Mouse (Mus musculus): ENCODE measurements around the gene Gpr160. TPM values are rescaled to one million over a fixed set of nuclear protein-coding genes. Genes with fewer than 3 reads are reported as not detected.

The Gpr160 gene
- polyA plus RNA-seq, 1 experiment from 2014 or later = 21.5 TPM

DNA sequence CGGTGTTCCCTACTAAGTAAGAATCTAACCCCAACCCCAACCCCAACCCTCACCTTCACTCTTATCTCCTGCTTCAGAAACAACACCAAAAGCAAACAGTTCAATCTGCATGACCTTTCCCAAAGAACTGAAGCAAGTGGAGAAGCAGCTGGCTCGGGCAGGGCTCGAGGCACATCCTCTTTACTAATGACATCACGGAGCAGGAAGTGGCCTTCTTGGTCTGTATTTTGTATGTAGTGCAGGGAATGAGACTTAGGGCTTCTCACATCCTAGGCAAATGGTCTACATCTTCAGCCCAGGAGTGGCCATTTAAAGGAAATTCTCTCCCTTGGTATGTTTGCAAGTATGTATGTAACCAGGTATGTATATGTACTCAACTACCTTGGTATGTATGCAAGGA, 61.4 kb downstream of the Gpr160 start:
- Histone ChIP-seq H3K9me3 (ENCODE audit: control insufficient read depth, low read length) (no peaks in the 10 kb centered on the region), H3K4me2 (replicated peaks; ENCODE audit: low read depth) (no peak overlapping the region), H3K9ac (ENCODE audit: low read length) (no peak overlapping the region), H3K27me3 (ENCODE audit: control insufficient read depth, insufficient read depth, low read length) (no peaks in the 10 kb centered on the region), H3K4me1 (replicated peaks; ENCODE audit: control insufficient read depth, insufficient read depth) (no peaks in the 10 kb centered on the region), H3K36me3 (ENCODE audit: control insufficient read depth, insufficient read depth, low read length) (peaks cover 10% of the 10 kb centered on the region), H3K4me3 (ENCODE audit: low read depth, low read length) (no peak overlapping the region), H3K27ac (replicated peaks) (no peak overlapping the region)
- no peak for TF ChIP-seq EP300 (optimal IDR thresholded peaks at IDR 0.05)
- TF ChIP-seq CTCF (IDR thresholded peaks at IDR 0.05; ENCODE audit: low read depth) = no peak
- DNase-seq (ENCODE audit: low spot score) (no peak), ATAC-seq (ENCODE audit: low FRiP score, low TSS enrichment) (no peak)
- 60% methylated on average over 4 of the region's 4 CpGs for WGBS

DNA sequence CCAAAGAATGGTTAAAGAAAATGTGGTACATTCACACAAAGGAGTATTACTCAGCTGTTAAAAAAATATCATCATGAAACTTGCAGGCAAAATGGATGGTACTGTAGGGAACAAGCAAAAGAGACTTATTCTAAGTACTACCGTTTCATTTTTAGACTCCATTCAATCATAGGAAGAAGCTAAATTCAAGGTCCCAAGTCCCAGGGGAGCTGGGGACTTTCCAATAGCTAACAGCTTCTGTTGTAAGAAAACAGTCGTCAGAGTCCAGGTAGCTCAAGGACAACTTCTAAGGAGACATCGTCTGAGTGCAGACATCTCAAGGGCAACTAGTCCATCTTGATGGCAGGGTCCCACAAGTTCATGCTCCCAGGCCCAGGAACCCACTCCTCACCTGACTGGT, 71.9 kb downstream of the Gpr160 start:
- WGBS = 86% methylated on average over 3 of the region's 3 CpGs
- DNase-seq (ENCODE audit: low spot score) = no peak
- no peak for ATAC-seq (ENCODE audit: low FRiP score, low TSS enrichment)

DNA sequence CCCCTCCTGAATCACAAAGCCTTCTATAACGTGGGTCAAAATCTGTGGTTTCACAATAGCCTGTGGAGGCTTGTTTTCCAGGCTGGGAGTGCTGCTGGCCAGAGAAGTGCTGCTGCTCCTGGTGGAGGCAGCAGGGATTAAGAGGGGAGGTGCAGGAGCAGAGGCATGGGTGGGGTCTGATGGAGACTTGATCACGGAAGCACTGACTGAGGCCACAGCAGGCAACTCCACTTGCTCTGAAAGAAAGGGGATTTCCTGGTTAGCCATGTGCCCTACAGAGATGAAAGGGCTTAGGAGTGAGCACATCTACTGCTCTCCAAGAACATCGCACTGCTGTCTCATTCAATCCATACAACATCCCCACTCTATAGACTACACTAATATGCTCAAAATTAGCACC, 74.1 kb downstream of the Gpr160 start:
- Histone ChIP-seq H3K4me3 (ENCODE audit: low read depth, low read length) (no peak overlapping the region), H3K4me2 (replicated peaks; ENCODE audit: low read depth) (no peak overlapping the region), H3K9ac (ENCODE audit: low read length) (no peak overlapping the region), H3K27me3 (ENCODE audit: control insufficient read depth, insufficient read depth, low read length) (no peaks in the 10 kb centered on the region), H3K4me1 (replicated peaks; ENCODE audit: control insufficient read depth, insufficient read depth) (no peaks in the 10 kb centered on the region), H3K9me3 (ENCODE audit: control insufficient read depth, low read length) (no peaks in the 10 kb centered on the region), H3K36me3 (ENCODE audit: control insufficient read depth, insufficient read depth, low read length) (peaks cover 8% of the 10 kb centered on the region), H3K27ac (replicated peaks) (no peak overlapping the region)
- no peak for ATAC-seq (ENCODE audit: low FRiP score, low TSS enrichment)
- no peak for DNase-seq (ENCODE audit: low spot score)
- TF ChIP-seq CTCF (IDR thresholded peaks at IDR 0.05; ENCODE audit: low read depth) (peak; percentile 44), EP300 (optimal IDR thresholded peaks at IDR 0.05) (no peak)
- 51% methylated on average over 3 of the region's 3 CpGs for WGBS

More for the DNA sequence above, 71.9 kb downstream of the Gpr160 start:
- TF ChIP-seq CTCF (IDR thresholded peaks at IDR 0.05; ENCODE audit: low read depth) (no peak), EP300 (optimal IDR thresholded peaks at IDR 0.05) (no peak)
- no peaks in the 10 kb centered on the region for H3K27me3 ChIP-seq (ENCODE audit: control insufficient read depth, insufficient read depth, low read length)
- H3K9ac ChIP-seq (ENCODE audit: low read length) = no peak overlapping the region
- H3K4me1 ChIP-seq (replicated peaks; ENCODE audit: control insufficient read depth, insufficient read depth) = no peaks in the 10 kb centered on the region
- H3K4me3 ChIP-seq (ENCODE audit: low read depth, low read length) = no peak overlapping the region
- H3K9me3 ChIP-seq (ENCODE audit: control insufficient read depth, low read length) = no peaks in the 10 kb centered on the region
- H3K36me3 ChIP-seq (ENCODE audit: control insufficient read depth, insufficient read depth, low read length) = peaks cover 8% of the 10 kb centered on the region
- H3K4me2 ChIP-seq (replicated peaks; ENCODE audit: low read depth) = no peak overlapping the region
- H3K27ac ChIP-seq (replicated peaks) = no peak overlapping the region

DNA sequence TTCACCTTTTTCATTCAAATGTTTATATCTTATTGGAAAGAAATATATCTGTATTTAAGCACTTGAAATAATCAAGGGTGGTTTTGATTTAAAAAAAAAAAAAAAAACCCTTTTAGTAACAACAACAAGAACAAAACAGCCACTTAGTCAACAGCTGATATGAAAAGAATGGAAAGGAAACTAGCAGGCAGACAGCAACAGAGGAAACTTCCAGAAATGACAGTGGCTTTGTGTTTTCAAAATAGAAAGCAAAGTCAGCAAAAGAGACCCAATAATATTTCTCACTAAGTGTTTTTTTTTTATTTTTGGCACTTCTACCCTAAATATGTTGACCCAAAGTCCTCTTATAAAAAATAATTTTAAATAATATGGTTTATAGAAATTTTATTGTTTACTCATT, 78.6 kb downstream of the Gpr160 start:
- Histone ChIP-seq H3K9ac (ENCODE audit: low read length) (no peak overlapping the region), H3K27me3 (ENCODE audit: control insufficient read depth, insufficient read depth, low read length) (no peaks in the 10 kb centered on the region), H3K4me2 (replicated peaks; ENCODE audit: low read depth) (no peak overlapping the region), H3K27ac (replicated peaks) (no peak overlapping the region), H3K4me3 (ENCODE audit: low read depth, low read length) (no peak overlapping the region), H3K36me3 (ENCODE audit: control insufficient read depth, insufficient read depth, low read length) (peaks cover 16% of the 10 kb centered on the region), H3K4me1 (replicated peaks; ENCODE audit: control insufficient read depth, insufficient read depth) (no peaks in the 10 kb centered on the region), H3K9me3 (ENCODE audit: control insufficient read depth, low read length) (no peaks in the 10 kb centered on the region)
- DNase-seq (ENCODE audit: low spot score) (no peak), ATAC-seq (ENCODE audit: low FRiP score, low TSS enrichment) (no peak)
- TF ChIP-seq EP300 (optimal IDR thresholded peaks at IDR 0.05) = no peak
- TF ChIP-seq CTCF (IDR thresholded peaks at IDR 0.05; ENCODE audit: low read depth) = no peak

Other genes starting within 250 kb of the Gpr160 start
- 0.10 TPM in 1 of 2 replicates, not detected in the other for gene Lrriq4, start 211.4 kb upstream of the Gpr160 start, polyA plus RNA-seq (2015; fragmentation: Nextera tagmentation; extraction: Ambion mirVana)
- gene Lrrc34, start 208.1 kb upstream of the Gpr160 start, polyA plus RNA-seq (2015; fragmentation: Nextera tagmentation; extraction: Ambion mirVana) = 0.15 and 0.23 TPM in 2 replicates
- 16.1 and 16.9 TPM in 2 replicates for gene Lrrc31, start 156.1 kb upstream of the Gpr160 start, polyA plus RNA-seq (2015; fragmentation: Nextera tagmentation; extraction: Ambion mirVana)
- not detected in 2 replicates for gene Samd7, start 109.7 kb upstream of the Gpr160 start, polyA plus RNA-seq (2015; fragmentation: Nextera tagmentation; extraction: Ambion mirVana)
- gene Sec62, start 63.1 kb upstream of the Gpr160 start, polyA plus RNA-seq (2015; fragmentation: Nextera tagmentation; extraction: Ambion mirVana) = 106 and 118 TPM in 2 replicates
- gene Phc3, start 113.5 kb downstream of the Gpr160 start, polyA plus RNA-seq (2015; fragmentation: Nextera tagmentation; extraction: Ambion mirVana) = 3.0 and 3.3 TPM in 2 replicates
- 21.2 and 22.1 TPM in 2 replicates for gene Prkci, start 139.8 kb downstream of the Gpr160 start, polyA plus RNA-seq (2015; fragmentation: Nextera tagmentation; extraction: Ambion mirVana)
- gene Skil, start 239.1 kb downstream of the Gpr160 start, polyA plus RNA-seq (2015; fragmentation: Nextera tagmentation; extraction: Ambion mirVana) = 16.4 and 20.8 TPM in 2 replicates